ENCODE assay signal across 9 mouse cellular contexts in the genomic region with DNA sequence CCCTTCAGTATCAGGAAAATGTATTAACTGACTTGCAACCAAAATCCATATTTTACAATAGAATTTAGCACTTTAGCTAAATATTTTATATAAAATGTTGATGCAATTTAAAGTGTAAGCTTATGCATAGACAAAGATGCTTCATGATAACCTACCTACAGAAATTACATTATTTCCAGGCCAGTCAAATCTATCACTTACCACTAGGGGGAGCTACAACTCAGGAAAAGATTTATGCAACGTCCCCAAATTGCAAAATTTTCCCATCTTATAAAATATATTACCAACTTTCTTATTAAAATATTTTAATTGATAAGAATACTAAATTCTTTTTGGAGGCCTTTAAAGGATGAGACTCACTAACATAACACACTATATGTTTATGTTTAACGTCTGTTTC.
DNase-seq lines count a peak whose midpoint lies in the region; ATAC-seq lines count a peak whose summit lies in the region.
"Had no signal": no experiment of that assay in that cellular context is flagged by ENCODE, and none has a peak within 500 bp of the region (broad histone marks: within the 10 kb centered on the region; RNA-seq: fewer than 3 reads in every experiment).

No protein-coding gene starts in this region.

- H3K27ac ChIP-seq in midbrain, embryonic 11.5 days (ENCODE audit: low read depth, low read length), result no peak overlapping the region
- no peak overlapping the region for H3K27ac ChIP-seq in midbrain, embryonic 16.5 days (ENCODE audit: low read length)
- H3K27ac ChIP-seq in forebrain, embryonic 15.5 days (replicated peaks), result no peak overlapping the region
- H3K27ac ChIP-seq: macrophage had no signal

- peak; percentile 40 for DNase-seq in heart, adult 8-10 months (ENCODE audit: low spot score)
- DNase-seq in heart, adult 9 months (ENCODE audit: low spot score in 2 of 2), result no peak
- peak; percentile 90 for DNase-seq in midbrain, embryonic 11.5 days (ENCODE audit: low spot score, missing footprints)
- DNase-seq in c-Kit-positive CD71-negative TER-119-negative erythroid progenitor cells, embryonic 14.5 days (ENCODE audit: low read depth), result peak; percentile 23
- DNase-seq in skeletal muscle tissue, adult 2 months (ENCODE audit: low read depth, low spot score), result peak; percentile 25
- DNase-seq in frontal cortex, postnatal 10 days (ENCODE audit: low spot score in 2 of 2), result no peak

- 49% methylated on average over 2 of the region's 2 CpGs for WGBS in midbrain, embryonic 11.5 days
- 52% methylated on average over 2 of the region's 2 CpGs for WGBS in midbrain, embryonic 16.5 days
- 50% methylated on average over 2 of the region's 2 CpGs for WGBS in forebrain, embryonic 15.5 days

- no peaks in the 10 kb centered on the region for H3K9me3 ChIP-seq in midbrain, embryonic 11.5 days (ENCODE audit: control insufficient read depth, low read length)
- no peaks in the 10 kb centered on the region for H3K9me3 ChIP-seq in midbrain, embryonic 16.5 days (replicated peaks; ENCODE audit: control insufficient read depth, low read length, poor library complexity, severe bottlenecking)
- no peaks in the 10 kb centered on the region for H3K9me3 ChIP-seq in forebrain, embryonic 15.5 days

- no peak for ATAC-seq in midbrain, embryonic 11.5 days (ENCODE audit: low FRiP score)
- ATAC-seq in midbrain, embryonic 16.5 days, result no peak
- no peak for ATAC-seq in forebrain, embryonic 15.5 days (replicated peaks)

- no peaks in the 10 kb centered on the region for H3K36me3 ChIP-seq in midbrain, embryonic 11.5 days (ENCODE audit: control insufficient read depth, insufficient read depth, low read length)
- H3K36me3 ChIP-seq in midbrain, embryonic 16.5 days (ENCODE audit: control insufficient read depth, insufficient read depth, low read length), result no peaks in the 10 kb centered on the region
- H3K36me3 ChIP-seq in forebrain, embryonic 15.5 days, result no peaks in the 10 kb centered on the region

- no peak overlapping the region for H3K9ac ChIP-seq in midbrain, embryonic 11.5 days (ENCODE audit: low read length)
- H3K9ac ChIP-seq in midbrain, embryonic 16.5 days (ENCODE audit: low read depth, low read length), result no peak overlapping the region
- H3K9ac ChIP-seq in forebrain, embryonic 15.5 days (replicated peaks), result no peak overlapping the region

- H3K27me3 ChIP-seq in midbrain, embryonic 11.5 days (ENCODE audit: control insufficient read depth, insufficient read depth, low read length), result no peaks in the 10 kb centered on the region
- no peaks in the 10 kb centered on the region for H3K27me3 ChIP-seq in midbrain, embryonic 16.5 days (ENCODE audit: control insufficient read depth, insufficient read depth, low read depth, low read length)
- no peaks in the 10 kb centered on the region for H3K27me3 ChIP-seq in forebrain, embryonic 15.5 days

- no peaks in the 10 kb centered on the region for H3K4me1 ChIP-seq in midbrain, embryonic 11.5 days (ENCODE audit: control insufficient read depth, insufficient read depth, low read length)
- H3K4me1 ChIP-seq in midbrain, embryonic 16.5 days (ENCODE audit: control insufficient read depth, insufficient read depth, low read length), result no peaks in the 10 kb centered on the region
- no peaks in the 10 kb centered on the region for H3K4me1 ChIP-seq in forebrain, embryonic 15.5 days

- no peak overlapping the region for H3K4me3 ChIP-seq in midbrain, embryonic 11.5 days (ENCODE audit: low read depth, low read length)
- no peak overlapping the region for H3K4me3 ChIP-seq in midbrain, embryonic 16.5 days (ENCODE audit: low read depth, low read length)
- no peak overlapping the region for H3K4me3 ChIP-seq in forebrain, embryonic 15.5 days

- H3K4me2 ChIP-seq in midbrain, embryonic 11.5 days, result no peak overlapping the region
- no peak overlapping the region for H3K4me2 ChIP-seq in midbrain, embryonic 16.5 days (ENCODE audit: low read length)
- no peak overlapping the region for H3K4me2 ChIP-seq in forebrain, embryonic 15.5 days (replicated peaks)

Comparison
In these comparisons a context has a peak if more than half of its experiments do, and no peak if none do; other contexts are left out.
1. DNase-seq: peak in heart, adult 8-10 months (single experiment), midbrain, embryonic 11.5 days (single experiment), c-Kit-positive CD71-negative TER-119-negative erythroid progenitor cells, embryonic 14.5 days (single experiment) and skeletal muscle tissue, adult 2 months (single experiment); none in heart, adult 9 months (0 of 2) and frontal cortex, postnatal 10 days (0 of 2).